Mouse (Mus musculus) forebrain, embryonic 16.5 days (tissue): ENCODE measurements around the gene Tmem164. TPM values are rescaled to one million over a fixed set of nuclear protein-coding genes. Genes with fewer than 3 reads are reported as not detected.
"Not testable (repeated sequence)": the region's sequence is repeated elsewhere in the genome, so short reads cannot be mapped to it uniquely, and the experiment has no call there.

ENCODE experiments used
- ATAC-seq: fragments of 200-750 bp; cut with Nextera tagmentation; 2 replicates; pipeline ENCODE4 v1.8.0; 2017; ENCODE audit warnings: mild to moderate bottlenecking, moderate library complexity
- H3K27ac ChIP-seq: fragments of 300-500 bp; sonication (generic); 2 replicates; pipeline ENCODE4 v1.5.1; 2014; ENCODE audit warnings: low read length, control low read depth
- H3K27me3 ChIP-seq: fragments of 300-500 bp; sonication (generic); replicated peaks from 2 replicates; pipeline ENCODE4 v1.6.1; 2014; ENCODE audit warnings: low read length; ENCODE audit not compliant: control insufficient read depth, insufficient read depth
- H3K36me3 ChIP-seq: fragments of 300-500 bp; sonication (generic); 2 replicates; pipeline ENCODE4 v1.6.1; 2014; ENCODE audit not compliant: control insufficient read depth, insufficient read depth
- H3K4me1 ChIP-seq: fragments of 300-500 bp; sonication (generic); replicated peaks from 2 replicates; pipeline ENCODE4 v1.6.1; 2014; ENCODE audit warnings: low read length; ENCODE audit not compliant: control insufficient read depth, insufficient read depth
- H3K4me2 ChIP-seq: fragments of 300-500 bp; sonication (generic); 2 replicates; pipeline ENCODE4 v1.6.1; 2014; ENCODE audit warnings: mild to moderate bottlenecking, low read length, control low read depth
- H3K4me3 ChIP-seq: fragments of 300-500 bp; sonication (generic); replicated peaks from 2 replicates; pipeline ENCODE4 v1.5.1; 2014; ENCODE audit warnings: mild to moderate bottlenecking, low read length, control low read depth
- H3K9ac ChIP-seq: fragments of 300-500 bp; sonication (generic); replicated peaks from 2 replicates; pipeline ENCODE4 v1.6.1; 2014; ENCODE audit warnings: low read depth, low read length, control low read depth
- H3K9me3 ChIP-seq: fragments of 300-500 bp; sonication (generic); 2 replicates; pipeline ENCODE4 v1.6.1; 2016; ENCODE audit warnings: low read length; ENCODE audit not compliant: control insufficient read depth
- WGBS: fragments of 180-500 bp; shearing (Covaris S2); extraction: QIAGEN DNeasy Blood & Tissue Kit; methylation state at CpG from one replicate; pipeline ENCODE4 v1.1.7; 2014; 5-methylcytosine and 5-hydroxymethylcytosine counted together
- polyA plus RNA-seq: library from polyadenylated mRNA; unstranded; fragments of >200 nt; fragmentation: Nextera tagmentation; extraction: Ambion mirVana; gene quantifications from 2 replicates; pipeline ENCODE4 v1.2.1, GENCODE M21; 2015

Tmem164 gene
- 24.0 and 26.1 TPM in 2 replicates for polyA plus RNA-seq

- H3K27ac ChIP-seq: peak within 1 kb of the TSS; percentile 71
- WGBS: 13% methylated on average over 18 of the region's 38 CpGs
- H3K4me2 ChIP-seq: peak within 1 kb of the TSS; percentile 73
- ATAC-seq: peak; percentile 80
- peak within 1 kb of the TSS; percentile 68 for H3K9ac ChIP-seq
- peaks cover 16% of the 10 kb centered on the region for H3K4me1 ChIP-seq
- no peaks in the 10 kb centered on the region for H3K27me3 ChIP-seq
- no peaks in the 10 kb centered on the region for H3K9me3 ChIP-seq
- no peaks in the 10 kb centered on the region for H3K36me3 ChIP-seq
- peak within 1 kb of the TSS; percentile 60 for H3K4me3 ChIP-seq
These were observed at the start of gene Tmem164 for GRCm38 (mm10) chrX:142681056-142681615. Tmem164 (plus strand) TSS chrX:142681406.

- not testable (repeated sequence) for ATAC-seq, H3K27ac ChIP-seq, H3K36me3 ChIP-seq, H3K9ac ChIP-seq, H3K27me3 ChIP-seq, H3K9me3 ChIP-seq, H3K4me2 ChIP-seq, H3K4me3 ChIP-seq, H3K4me1 ChIP-seq
- 41% methylated on average over 12 of the region's 19 CpGs for WGBS
These were observed 48.2 kb upstream of the Tmem164 start for GRCm38 (mm10) chrX:142632990-142633389.

- WGBS: 91% methylated on average over 1 of the region's 1 CpGs
- no peak overlapping the region for H3K4me2 ChIP-seq
- no peaks in the 10 kb centered on the region for H3K9me3 ChIP-seq
- no peak overlapping the region for H3K9ac ChIP-seq
- H3K27ac ChIP-seq: no peak overlapping the region
- no peaks in the 10 kb centered on the region for H3K27me3 ChIP-seq
- H3K36me3 ChIP-seq: no peaks in the 10 kb centered on the region
- H3K4me1 ChIP-seq: peaks cover 5% of the 10 kb centered on the region; the same call in 1 of the 2 replicates
- no peak overlapping the region for H3K4me3 ChIP-seq
- ATAC-seq: no peak
These were observed 34.0 kb upstream of the Tmem164 start for GRCm38 (mm10) chrX:142647202-142647601.

- peaks cover 5% of the 10 kb centered on the region; the same call in 1 of the 2 replicates for H3K4me1 ChIP-seq
- no peak overlapping the region for H3K4me2 ChIP-seq
- WGBS: 52% methylated on average over 6 of the region's 6 CpGs
- no peak overlapping the region for H3K9ac ChIP-seq
- no peaks in the 10 kb centered on the region for H3K27me3 ChIP-seq
- peak; percentile 54; the same call in 1 of the 2 replicates for ATAC-seq
- no peaks in the 10 kb centered on the region for H3K36me3 ChIP-seq
- H3K9me3 ChIP-seq: no peaks in the 10 kb centered on the region
- H3K4me3 ChIP-seq: no peak overlapping the region
- H3K27ac ChIP-seq: no peak overlapping the region
These were observed 31.0 kb upstream of the Tmem164 start for GRCm38 (mm10) chrX:142650117-142650764.

GRCm38 (mm10) chrX:142664704-142665422, 16.3 kb upstream of the Tmem164 start:
- Histone ChIP-seq H3K27ac (no peak overlapping the region), H3K4me1 (no peaks in the 10 kb centered on the region), H3K36me3 (no peaks in the 10 kb centered on the region), H3K27me3 (no peaks in the 10 kb centered on the region), H3K4me2 (no peak overlapping the region), H3K9ac (no peak overlapping the region), H3K4me3 (no peak overlapping the region), H3K9me3 (no peaks in the 10 kb centered on the region)
- WGBS: 76% methylated on average over 4 of the region's 4 CpGs
- ATAC-seq: no peak

- H3K4me2 ChIP-seq: no peak overlapping the region
- no peaks in the 10 kb centered on the region for H3K36me3 ChIP-seq
- H3K4me3 ChIP-seq: no peak overlapping the region
- no peak overlapping the region for H3K27ac ChIP-seq
- ATAC-seq: no peak
- H3K27me3 ChIP-seq: no peaks in the 10 kb centered on the region
- H3K4me1 ChIP-seq: no peaks in the 10 kb centered on the region
- H3K9ac ChIP-seq: no peak overlapping the region
- H3K9me3 ChIP-seq: no peaks in the 10 kb centered on the region
These were observed 15.8 kb upstream of the Tmem164 start for GRCm38 (mm10) chrX:142665423-142665805.

GRCm38 (mm10) chrX:142669312-142670091, 11.7 kb upstream of the Tmem164 start:
- no peak for ATAC-seq
- Histone ChIP-seq H3K4me3 (no peak overlapping the region), H3K9ac (no peak overlapping the region), H3K27ac (no peak overlapping the region), H3K27me3 (no peaks in the 10 kb centered on the region), H3K4me1 (no peaks in the 10 kb centered on the region), H3K9me3 (no peaks in the 10 kb centered on the region), H3K36me3 (no peaks in the 10 kb centered on the region), H3K4me2 (no peak overlapping the region)
- WGBS: 73% methylated on average over 9 of the region's 9 CpGs

GRCm38 (mm10) chrX:142670121-142670520, 11.1 kb upstream of the Tmem164 start:
- H3K36me3 ChIP-seq: no peaks in the 10 kb centered on the region
- H3K27me3 ChIP-seq: no peaks in the 10 kb centered on the region
- no peak for ATAC-seq
- H3K4me2 ChIP-seq: no peak overlapping the region
- no peak overlapping the region for H3K27ac ChIP-seq
- H3K9ac ChIP-seq: no peak overlapping the region
- 72% methylated on average over 3 of the region's 3 CpGs for WGBS
- no peaks in the 10 kb centered on the region for H3K9me3 ChIP-seq
- H3K4me1 ChIP-seq: no peaks in the 10 kb centered on the region
- H3K4me3 ChIP-seq: no peak overlapping the region

GRCm38 (mm10) chrX:142671141-142671540, 10.1 kb upstream of the Tmem164 start:
- WGBS: 86% methylated on average over 1 of the region's 1 CpGs
- no peak overlapping the region for H3K27ac ChIP-seq

More at GRCm38 (mm10) chrX:142671141-142671540, 10.1 kb upstream of the Tmem164 start:
- Histone ChIP-seq H3K27me3 (no peaks in the 10 kb centered on the region), H3K9me3 (no peaks in the 10 kb centered on the region), H3K9ac (no peak overlapping the region), H3K4me3 (no peak overlapping the region), H3K36me3 (no peaks in the 10 kb centered on the region), H3K4me1 (no peaks in the 10 kb centered on the region), H3K4me2 (no peak overlapping the region)
- ATAC-seq: no peak
